Mouse (Mus musculus): ENCODE results near the gene Atcay. TPM values are rescaled to one million over a fixed set of nuclear protein-coding genes. Genes with fewer than 3 reads are reported as not detected.
"Not testable (repeated sequence)": the region's sequence is repeated elsewhere in the genome, so short reads cannot be mapped to it uniquely, and the experiment has no call there.

Atcay gene
- polyA plus RNA-seq, 1 experiment from 2014 or later: 8.7 TPM

GRCm38 (mm10) chr10:81234206-81234605 lies 3.6 kb upstream of the Atcay start:
- WGBS: 85% methylated on average over 6 of the region's 6 CpGs
- H3K27me3 ChIP-seq (ENCODE audit: low read depth, poor library complexity, severe bottlenecking): peaks cover 61% of the 10 kb centered on the region
- no peaks in the 10 kb centered on the region for H3K9me3 ChIP-seq (replicated peaks)
- H3K4me1 ChIP-seq: peaks cover 54% of the 10 kb centered on the region
- H3K4me3 ChIP-seq: no peak overlapping the region
- no peak for DNase-seq (ENCODE audit: low spot score)
- H3K27ac ChIP-seq (replicated peaks): no peak overlapping the region
- no peaks in the 10 kb centered on the region for H3K36me3 ChIP-seq

- no peak for DNase-seq (ENCODE audit: low spot score)
- Histone ChIP-seq H3K9me3 (replicated peaks) (no peaks in the 10 kb centered on the region), H3K36me3 (no peaks in the 10 kb centered on the region), H3K27ac (replicated peaks) (peak overlapping the region; percentile 92), H3K4me3 (peak overlapping the region; percentile 81), H3K27me3 (ENCODE audit: low read depth, poor library complexity, severe bottlenecking) (peaks cover 61% of the 10 kb centered on the region), H3K4me1 (peaks cover 50% of the 10 kb centered on the region)
- 2% methylated on average over 26 of the region's 28 CpGs for WGBS
Observed at GRCm38 (mm10) chr10:81233226-81233585, 2.6 kb upstream of the Atcay start.

GRCm38 (mm10) chr10:81232580-81233225 lies 2.1 kb upstream of the Atcay start, which contains the start of gene Zfr2:
Gene Zfr2 (plus strand): TSS chr10:81233155.
- Histone ChIP-seq H3K27ac (replicated peaks) (peak within 1 kb of the TSS; percentile 92), H3K9me3 (replicated peaks) (no peaks in the 10 kb centered on the region), H3K4me1 (peaks cover 46% of the 10 kb centered on the region), H3K4me3 (peak within 1 kb of the TSS; percentile 81), H3K36me3 (no peaks in the 10 kb centered on the region), H3K27me3 (ENCODE audit: low read depth, poor library complexity, severe bottlenecking) (peaks cover 56% of the 10 kb centered on the region)
- 8% methylated on average over 29 of the region's 29 CpGs for WGBS
- DNase-seq (ENCODE audit: low spot score): peak; percentile 84

- peaks cover 37% of the 10 kb centered on the region for H3K4me1 ChIP-seq
- no peak overlapping the region for H3K27ac ChIP-seq (replicated peaks)
- no peaks in the 10 kb centered on the region for H3K9me3 ChIP-seq (replicated peaks)
- WGBS: 54% methylated on average over 7 of the region's 7 CpGs
- peak overlapping the region; percentile 65 for H3K4me3 ChIP-seq
- DNase-seq (ENCODE audit: low spot score): no peak
- H3K36me3 ChIP-seq: no peaks in the 10 kb centered on the region
- peaks cover 47% of the 10 kb centered on the region for H3K27me3 ChIP-seq (ENCODE audit: low read depth, poor library complexity, severe bottlenecking)
Observed at GRCm38 (mm10) chr10:81231436-81231835, 803 bp upstream of the Atcay start.

DNA sequence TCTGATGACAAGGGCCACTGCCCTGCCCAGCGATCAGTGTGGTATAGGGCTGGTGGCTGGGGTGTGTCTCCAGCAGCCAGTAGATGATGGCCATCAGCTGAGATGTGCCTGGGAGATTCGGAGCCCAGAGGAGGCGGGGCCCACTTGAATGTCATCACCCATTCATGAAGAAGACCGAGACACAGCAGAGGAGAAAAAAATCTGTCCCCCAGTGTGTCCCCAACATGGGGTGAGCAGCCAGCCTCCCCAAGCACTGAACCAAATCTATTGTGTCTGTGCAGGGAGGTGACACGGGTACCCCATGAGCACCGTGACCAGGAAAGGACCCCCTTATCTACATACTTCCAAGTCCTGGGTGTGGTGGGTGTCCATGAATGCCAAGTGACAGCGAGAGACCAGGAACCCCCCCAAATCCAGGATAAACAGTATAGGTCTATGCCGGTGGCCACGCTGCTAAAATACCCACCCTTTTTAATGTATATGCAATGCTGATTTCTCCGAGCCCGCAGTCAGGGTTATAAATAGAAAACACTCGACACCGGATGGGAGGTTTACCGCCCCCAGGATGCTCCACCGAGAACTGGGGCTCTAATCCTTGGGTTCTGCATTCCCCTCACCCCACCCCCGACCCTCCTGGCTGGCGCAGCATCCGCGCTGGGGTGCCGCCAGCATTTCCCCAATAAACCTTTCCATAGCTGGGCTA lies 747 bp downstream of the Atcay start:
- 13% methylated on average over 20 of the region's 20 CpGs for WGBS
- Histone ChIP-seq H3K36me3 (no peaks in the 10 kb centered on the region), H3K4me3 (peak overlapping the region; percentile 65), H3K27me3 (ENCODE audit: low read depth, poor library complexity, severe bottlenecking) (peaks cover 42% of the 10 kb centered on the region), H3K27ac (replicated peaks) (peak overlapping the region; percentile 86), H3K9me3 (replicated peaks) (no peaks in the 10 kb centered on the region), H3K4me1 (peaks cover 37% of the 10 kb centered on the region)
- DNase-seq (ENCODE audit: low spot score): no peak

DNA sequence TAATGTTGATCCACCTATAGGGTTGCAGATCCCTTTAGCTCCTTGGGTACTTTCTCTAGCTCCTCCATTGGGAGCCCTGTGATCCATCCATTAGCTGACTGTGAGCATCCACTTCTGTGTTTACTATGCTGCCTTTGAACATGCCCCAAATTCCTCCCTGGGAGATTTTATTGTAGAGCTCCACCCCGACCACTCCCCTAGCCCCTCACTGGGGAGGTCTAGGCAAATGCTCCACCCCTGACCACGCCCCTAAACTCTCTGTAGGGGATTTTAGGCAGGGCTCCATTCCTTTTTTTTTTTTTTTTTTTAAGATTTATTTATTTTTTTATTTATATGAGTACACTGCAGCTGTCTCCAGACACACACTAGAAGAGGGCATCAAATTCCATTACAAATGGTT lies 6.9 kb downstream of the Atcay start:
- H3K36me3 ChIP-seq: peaks cover 14% of the 10 kb centered on the region; the same call in 1 of the 2 replicates
- H3K9me3 ChIP-seq (replicated peaks); H3K4me1 ChIP-seq; DNase-seq (ENCODE audit: low spot score); H3K27ac ChIP-seq (replicated peaks); H3K4me3 ChIP-seq; H3K27me3 ChIP-seq (ENCODE audit: low read depth, poor library complexity, severe bottlenecking): not testable (repeated sequence)
- WGBS: 79% methylated on average over 2 of the region's 2 CpGs

DNA sequence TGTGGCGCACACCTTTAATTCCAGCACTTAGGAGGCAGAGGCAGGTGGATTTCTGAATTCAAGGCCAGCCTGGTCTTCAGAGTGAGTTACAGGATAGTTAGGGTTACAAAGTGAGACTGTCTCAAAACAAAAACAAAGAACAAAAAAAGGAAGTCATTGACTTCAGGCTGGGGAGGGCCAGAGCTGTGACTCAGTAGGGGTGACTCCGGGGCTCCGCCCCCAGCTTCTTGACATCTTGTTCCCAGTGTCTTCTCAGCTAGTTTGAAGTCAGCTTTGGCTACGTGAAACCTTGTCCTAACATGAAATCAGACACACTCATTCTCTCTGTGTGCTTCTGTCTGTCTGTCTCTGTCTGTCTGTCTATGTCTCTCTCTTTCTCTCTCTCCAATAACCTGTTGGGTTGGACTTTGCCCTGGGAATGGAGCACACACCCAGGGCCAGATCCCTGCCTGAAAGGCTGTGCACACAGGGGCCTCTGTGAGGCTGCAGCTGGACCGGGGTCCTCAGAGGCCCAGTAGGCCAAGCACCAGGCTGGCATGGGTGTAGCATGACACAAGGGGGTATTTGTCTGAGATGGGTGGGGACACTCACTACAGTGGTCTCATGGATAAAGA lies 9.1 kb downstream of the Atcay start:
- H3K27ac ChIP-seq (replicated peaks): no peak overlapping the region
- peaks cover 22% of the 10 kb centered on the region; the same call in 1 of the 2 replicates for H3K36me3 ChIP-seq
- no peak for DNase-seq (ENCODE audit: low spot score)
- H3K27me3 ChIP-seq (ENCODE audit: low read depth, poor library complexity, severe bottlenecking): no peaks in the 10 kb centered on the region
- WGBS: 90% methylated on average over 5 of the region's 5 CpGs
- H3K4me3 ChIP-seq: no peak overlapping the region
- no peaks in the 10 kb centered on the region for H3K9me3 ChIP-seq (replicated peaks)
- no peaks in the 10 kb centered on the region for H3K4me1 ChIP-seq

DNA sequence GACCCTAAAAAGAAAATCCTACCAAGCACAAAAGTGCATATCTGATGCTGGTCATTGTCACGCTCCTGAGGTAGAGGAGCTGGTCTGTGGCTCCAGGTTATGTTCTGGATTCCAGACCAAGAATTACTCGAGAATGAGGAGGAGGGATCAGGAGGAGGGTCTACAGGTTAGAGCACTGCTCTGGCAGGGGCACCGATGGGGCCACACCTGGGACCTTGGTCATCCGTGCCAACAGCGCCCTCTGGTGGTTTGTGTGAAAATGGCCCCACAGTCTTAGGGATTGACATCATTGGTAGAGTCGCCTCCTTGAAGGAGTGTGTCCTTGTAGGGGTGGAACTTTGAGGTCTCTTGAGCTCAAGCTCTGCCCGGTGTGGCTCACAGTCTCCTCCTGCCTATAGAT lies 12.7 kb downstream of the Atcay start:
- H3K36me3 ChIP-seq: peaks cover 35% of the 10 kb centered on the region
- DNase-seq (ENCODE audit: low spot score): peak; percentile 47
- H3K4me1 ChIP-seq: no peaks in the 10 kb centered on the region
- no peak overlapping the region for H3K4me3 ChIP-seq
- H3K27ac ChIP-seq (replicated peaks): no peak overlapping the region
- no peaks in the 10 kb centered on the region for H3K9me3 ChIP-seq (replicated peaks)
- no peaks in the 10 kb centered on the region for H3K27me3 ChIP-seq (ENCODE audit: low read depth, poor library complexity, severe bottlenecking)
- WGBS: 44% methylated on average over 7 of the region's 7 CpGs

GRCm38 (mm10) chr10:81217267-81217666 lies 13.4 kb downstream of the Atcay start:
- H3K27me3 ChIP-seq (ENCODE audit: low read depth, poor library complexity, severe bottlenecking); H3K4me3 ChIP-seq; DNase-seq (ENCODE audit: low spot score); H3K9me3 ChIP-seq (replicated peaks); H3K4me1 ChIP-seq; H3K27ac ChIP-seq (replicated peaks): not testable (repeated sequence)
- WGBS: 24% methylated on average over 1 of the region's 1 CpGs
- peaks cover 42% of the 10 kb centered on the region for H3K36me3 ChIP-seq

GRCm38 (mm10) chr10:81216810-81217209 lies 13.8 kb downstream of the Atcay start:
- DNase-seq (ENCODE audit: low spot score): no peak
- H3K4me3 ChIP-seq: no peak overlapping the region
- no peaks in the 10 kb centered on the region for H3K4me1 ChIP-seq
- H3K27ac ChIP-seq (replicated peaks): no peak overlapping the region
- H3K9me3 ChIP-seq (replicated peaks): no peaks in the 10 kb centered on the region; the same call in 1 of the 2 replicates
- peaks cover 44% of the 10 kb centered on the region for H3K36me3 ChIP-seq
- 88% methylated on average over 6 of the region's 6 CpGs for WGBS
- no peaks in the 10 kb centered on the region for H3K27me3 ChIP-seq (ENCODE audit: low read depth, poor library complexity, severe bottlenecking)

DNA sequence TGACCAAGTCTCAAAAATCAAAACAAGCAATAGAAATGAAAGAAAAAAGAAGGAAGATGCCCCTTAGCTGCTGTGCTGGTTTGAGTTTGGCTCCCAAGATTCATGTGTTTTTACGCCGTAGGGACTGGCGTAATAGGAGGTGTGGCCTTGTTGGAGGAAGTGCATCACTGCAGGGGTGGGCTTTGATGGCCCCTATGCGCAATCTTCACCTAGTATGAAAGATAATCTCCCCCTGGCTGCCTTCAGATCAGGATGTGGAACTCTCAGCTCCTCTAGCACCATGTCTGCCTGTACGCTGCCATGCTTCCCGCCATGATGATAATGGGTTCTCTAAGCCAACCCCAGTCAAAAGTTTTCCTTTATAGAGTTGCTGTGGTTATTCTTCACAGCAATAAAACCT lies 14.4 kb downstream of the Atcay start:
- H3K9me3 ChIP-seq (replicated peaks): no peaks in the 10 kb centered on the region; the same call in 1 of the 2 replicates
- peaks cover 43% of the 10 kb centered on the region for H3K36me3 ChIP-seq
- DNase-seq (ENCODE audit: low spot score): no peak
- H3K4me3 ChIP-seq: no peak overlapping the region
- H3K4me1 ChIP-seq: no peaks in the 10 kb centered on the region
- no peak overlapping the region for H3K27ac ChIP-seq (replicated peaks)
- WGBS: 94% methylated on average over 6 of the region's 6 CpGs
- no peaks in the 10 kb centered on the region for H3K27me3 ChIP-seq (ENCODE audit: low read depth, poor library complexity, severe bottlenecking)

DNA sequence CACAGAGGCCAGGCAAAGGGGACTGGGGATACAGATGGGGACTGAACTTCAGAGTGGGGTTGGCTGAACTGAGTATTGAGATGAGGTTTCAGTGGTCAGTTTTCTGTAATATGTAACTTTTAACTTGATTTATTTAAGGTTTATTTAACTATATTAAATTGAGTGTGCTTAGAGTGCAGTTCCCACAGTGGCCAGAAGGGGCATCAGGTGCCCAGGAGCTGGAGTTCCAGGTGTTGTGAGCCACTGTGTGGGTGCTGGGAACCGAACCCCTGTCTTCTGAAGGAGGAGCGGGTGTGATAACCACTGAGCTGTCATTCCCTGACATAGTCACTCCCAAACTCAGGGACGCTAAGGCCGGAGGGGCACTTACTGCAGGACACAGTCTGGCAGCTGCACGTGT lies 20.5 kb downstream of the Atcay start:
- no peak for DNase-seq (ENCODE audit: low spot score)
- Histone ChIP-seq H3K27ac (replicated peaks) (no peak overlapping the region), H3K9me3 (replicated peaks) (peaks cover 10% of the 10 kb centered on the region; the same call in 1 of the 2 replicates), H3K4me3 (no peak overlapping the region), H3K36me3 (peaks cover 65% of the 10 kb centered on the region), H3K4me1 (no peaks in the 10 kb centered on the region), H3K27me3 (ENCODE audit: low read depth, poor library complexity, severe bottlenecking) (no peaks in the 10 kb centered on the region; the same call in 1 of the 2 replicates)
- 92% methylated on average over 5 of the region's 5 CpGs for WGBS

GRCm38 (mm10) chr10:81204137-81204536 lies 26.5 kb downstream of the Atcay start:
- H3K9me3 ChIP-seq (replicated peaks): no peaks in the 10 kb centered on the region
- WGBS: 72% methylated on average over 4 of the region's 4 CpGs
- no peak overlapping the region for H3K27ac ChIP-seq (replicated peaks)
- no peak for DNase-seq (ENCODE audit: low spot score)
- H3K4me3 ChIP-seq: no peak overlapping the region
- peaks cover 9% of the 10 kb centered on the region; the same call in 1 of the 2 replicates for H3K36me3 ChIP-seq
- peaks cover 13% of the 10 kb centered on the region for H3K27me3 ChIP-seq (ENCODE audit: low read depth, poor library complexity, severe bottlenecking)
- peaks cover 4% of the 10 kb centered on the region; the same call in 1 of the 2 replicates for H3K4me1 ChIP-seq

Measured in midbrain, embryonic 10.5 days (tissue).